Mouse (Mus musculus) kidney, embryonic 14.5 days (tissue): ENCODE data around the gene Mical2. TPM values are rescaled to one million over a fixed set of nuclear protein-coding genes. Genes with fewer than 3 reads are reported as not detected.

Experiments used
- ATAC-seq: fragments of 200-750 bp; cut with Nextera tagmentation; 2 replicates; pipeline ENCODE4 v1.8.0; 2017; ENCODE audit warnings: moderate number of reproducible peaks, mild to moderate bottlenecking, moderate TSS enrichment, moderate library complexity; ENCODE audit not compliant: low FRiP score, low TSS enrichment
- H3K27ac ChIP-seq: fragments of 300-500 bp; sonication (generic); 2 replicates; pipeline ENCODE4 v1.5.1; 2014; ENCODE audit warnings: low read depth, mild to moderate bottlenecking, low read length, moderate library complexity, mixed read lengths
- H3K27me3 ChIP-seq: fragments of 300-500 bp; sonication (generic); 2 replicates; pipeline ENCODE4 v1.6.1; 2014; ENCODE audit warnings: mild to moderate bottlenecking, low read length; ENCODE audit not compliant: control insufficient read depth, insufficient read depth
- H3K36me3 ChIP-seq: fragments of 300-500 bp; sonication (generic); 2 replicates; pipeline ENCODE4 v1.6.1; 2014; ENCODE audit warnings: low read length, mixed read lengths; ENCODE audit not compliant: control insufficient read depth, insufficient read depth
- H3K4me1 ChIP-seq: fragments of 300-500 bp; sonication (generic); 2 replicates; pipeline ENCODE4 v1.6.1; 2014; ENCODE audit warnings: low read length, mixed read lengths; ENCODE audit not compliant: control insufficient read depth, insufficient read depth
- H3K4me2 ChIP-seq: fragments of 300-500 bp; sonication (generic); replicated peaks from 2 replicates; pipeline ENCODE4 v1.6.1; 2014; ENCODE audit warnings: low read depth, mild to moderate bottlenecking, low read length
- H3K4me3 ChIP-seq: fragments of 300-500 bp; sonication (generic); 2 replicates; pipeline ENCODE4 v1.5.1; 2014; ENCODE audit warnings: mild to moderate bottlenecking, low read length
- H3K9ac ChIP-seq: fragments of 300-500 bp; sonication (generic); 2 replicates; pipeline ENCODE4 v1.6.1; 2014; ENCODE audit warnings: low read depth, mild to moderate bottlenecking, low read length, moderate library complexity
- H3K9me3 ChIP-seq: fragments of 300-500 bp; sonication (generic); 2 replicates; pipeline ENCODE4 v1.6.1; 2016; ENCODE audit warnings: low read length; ENCODE audit not compliant: control insufficient read depth
- WGBS: fragments of 180-500 bp; shearing (Covaris S2); extraction: QIAGEN DNeasy Blood & Tissue Kit; methylation state at CpG from one replicate; pipeline ENCODE4 v1.1.7; 2014; 5-methylcytosine and 5-hydroxymethylcytosine counted together
- polyA plus RNA-seq: library from polyadenylated mRNA; unstranded; fragments of >200 nt; fragmentation: Nextera tagmentation; extraction: Ambion mirVana; gene quantifications from 2 replicates; pipeline ENCODE4 v1.2.1, GENCODE M21; 2014

Gene Mical2
- polyA plus RNA-seq = 5.0 and 7.7 TPM in 2 replicates

GRCm38 (mm10) chr7:112225615-112226262 lies at the start of gene Mical2:
TSS of gene Mical2 (plus strand) at chr7:112225856.
- H3K4me1 ChIP-seq = peaks cover 8% of the 10 kb centered on the region
- H3K27ac ChIP-seq = no peak within 1 kb of the TSS
- WGBS = 0% methylated on average over 53 of the region's 53 CpGs
- H3K4me3 ChIP-seq = peak within 1 kb of the TSS; percentile 71
- peak; percentile 98 for ATAC-seq
- peak within 1 kb of the TSS; percentile 93 for H3K4me2 ChIP-seq
- H3K9ac ChIP-seq = peak within 1 kb of the TSS; percentile 66
- no peaks in the 10 kb centered on the region for H3K36me3 ChIP-seq
- no peaks in the 10 kb centered on the region; the same call in 1 of the 2 replicates for H3K27me3 ChIP-seq
- H3K9me3 ChIP-seq = no peaks in the 10 kb centered on the region; the same call in 1 of the 2 replicates

- Histone ChIP-seq H3K4me1 (no peaks in the 10 kb centered on the region), H3K4me2 (no peak overlapping the region), H3K36me3 (no peaks in the 10 kb centered on the region), H3K9me3 (no peaks in the 10 kb centered on the region), H3K4me3 (no peak overlapping the region), H3K27ac (no peak overlapping the region), H3K9ac (no peak overlapping the region), H3K27me3 (no peaks in the 10 kb centered on the region)
- WGBS = 86% methylated on average over 2 of the region's 2 CpGs
- ATAC-seq = no peak
Measured at GRCm38 (mm10) chr7:112176627-112177026, 49.0 kb upstream of the Mical2 start.

GRCm38 (mm10) chr7:112180235-112180705 lies 45.4 kb upstream of the Mical2 start:
- peak; percentile 63 for ATAC-seq
- Histone ChIP-seq H3K27ac (no peak overlapping the region), H3K4me3 (no peak overlapping the region), H3K27me3 (no peaks in the 10 kb centered on the region), H3K4me1 (peaks cover 4% of the 10 kb centered on the region; the same call in 1 of the 2 replicates), H3K9ac (no peak overlapping the region), H3K9me3 (no peaks in the 10 kb centered on the region), H3K36me3 (no peaks in the 10 kb centered on the region), H3K4me2 (peak overlapping the region; percentile 4; the same call in 1 of the 2 replicates)
- WGBS = 17% methylated on average over 9 of the region's 10 CpGs

GRCm38 (mm10) chr7:112183258-112183841 lies 42.3 kb upstream of the Mical2 start:
- no peak overlapping the region for H3K4me3 ChIP-seq
- H3K36me3 ChIP-seq = no peaks in the 10 kb centered on the region
- H3K9me3 ChIP-seq = no peaks in the 10 kb centered on the region
- no peak overlapping the region for H3K27ac ChIP-seq
- ATAC-seq = peak; percentile 37; the same call in 1 of the 2 replicates
- H3K4me2 ChIP-seq = no peak overlapping the region
- no peak overlapping the region for H3K9ac ChIP-seq
- H3K4me1 ChIP-seq = peaks cover 15% of the 10 kb centered on the region
- whole genome bisulfite sequencing = 41% methylated on average over 5 of the region's 5 CpGs
- no peaks in the 10 kb centered on the region for H3K27me3 ChIP-seq

GRCm38 (mm10) chr7:112184519-112185225 lies 41.0 kb upstream of the Mical2 start:
- H3K9ac ChIP-seq = no peak overlapping the region
- ATAC-seq = no peak
- WGBS = 90% methylated on average over 6 of the region's 6 CpGs
- H3K27me3 ChIP-seq = no peaks in the 10 kb centered on the region
- peaks cover 18% of the 10 kb centered on the region for H3K4me1 ChIP-seq
- no peak overlapping the region for H3K4me2 ChIP-seq
- H3K4me3 ChIP-seq = no peak overlapping the region
- H3K27ac ChIP-seq = no peak overlapping the region
- H3K36me3 ChIP-seq = no peaks in the 10 kb centered on the region
- H3K9me3 ChIP-seq = no peaks in the 10 kb centered on the region

- H3K9ac ChIP-seq = no peak overlapping the region
- H3K9me3 ChIP-seq = no peaks in the 10 kb centered on the region
- H3K27me3 ChIP-seq = no peaks in the 10 kb centered on the region
- H3K27ac ChIP-seq = no peak overlapping the region
- no peak overlapping the region for H3K4me3 ChIP-seq
- WGBS = 48% methylated on average over 9 of the region's 9 CpGs
- no peaks in the 10 kb centered on the region for H3K36me3 ChIP-seq
- peaks cover 18% of the 10 kb centered on the region for H3K4me1 ChIP-seq
- no peak overlapping the region for H3K4me2 ChIP-seq
- ATAC-seq = no peak
Measured at GRCm38 (mm10) chr7:112185226-112185745, 40.4 kb upstream of the Mical2 start.

GRCm38 (mm10) chr7:112186871-112187270 lies 38.8 kb upstream of the Mical2 start:
- no peaks in the 10 kb centered on the region for H3K36me3 ChIP-seq
- WGBS = 75% methylated on average over 7 of the region's 7 CpGs
- H3K9me3 ChIP-seq = no peaks in the 10 kb centered on the region
- H3K4me3 ChIP-seq = no peak overlapping the region
- H3K9ac ChIP-seq = no peak overlapping the region
- H3K4me2 ChIP-seq = no peak overlapping the region
- H3K4me1 ChIP-seq = peaks cover 18% of the 10 kb centered on the region
- H3K27ac ChIP-seq = no peak overlapping the region
- H3K27me3 ChIP-seq = no peaks in the 10 kb centered on the region
- no peak for ATAC-seq

- WGBS = 27% methylated on average over 13 of the region's 13 CpGs
- no peak for ATAC-seq
Measured at GRCm38 (mm10) chr7:112187536-112188459, 37.9 kb upstream of the Mical2 start.

More at GRCm38 (mm10) chr7:112187536-112188459, 37.9 kb upstream of the Mical2 start:
- H3K36me3 ChIP-seq = no peaks in the 10 kb centered on the region
- H3K9me3 ChIP-seq = no peaks in the 10 kb centered on the region
- no peak overlapping the region for H3K4me3 ChIP-seq
- no peak overlapping the region for H3K9ac ChIP-seq
- no peaks in the 10 kb centered on the region for H3K27me3 ChIP-seq
- H3K4me2 ChIP-seq = no peak overlapping the region
- H3K4me1 ChIP-seq = peaks cover 18% of the 10 kb centered on the region
- H3K27ac ChIP-seq = no peak overlapping the region
